Mouse (Mus musculus) adrenal gland, adult 8-10 months (tissue): ENCODE measurements around the gene Chga. TPM values are rescaled to one million over a fixed set of nuclear protein-coding genes. Genes with fewer than 3 reads are reported as not detected.

ENCODE experiments used
- DNase-seq: peaks from one replicate; pipeline ENCODE4 v3.0.0; 2022
- total RNA-seq, 4 experiments: library from RNA; stranded (reverse); gene quantifications; 2 replicates each; pipeline ENCODE4 v1.2.4; 2022

Chga gene
- total RNA-seq, 4 experiments from 2014 or later: 2,246 to 2,701 (median 2,550) TPM

- DNase-seq: no peak
Measured at GRCm38 (mm10) chr12:102565086-102565485, 10.3 kb downstream of the Chga start.

- no peak for DNase-seq
Measured at GRCm38 (mm10) chr12:102566951-102567350, 12.2 kb downstream of the Chga start.

DNA sequence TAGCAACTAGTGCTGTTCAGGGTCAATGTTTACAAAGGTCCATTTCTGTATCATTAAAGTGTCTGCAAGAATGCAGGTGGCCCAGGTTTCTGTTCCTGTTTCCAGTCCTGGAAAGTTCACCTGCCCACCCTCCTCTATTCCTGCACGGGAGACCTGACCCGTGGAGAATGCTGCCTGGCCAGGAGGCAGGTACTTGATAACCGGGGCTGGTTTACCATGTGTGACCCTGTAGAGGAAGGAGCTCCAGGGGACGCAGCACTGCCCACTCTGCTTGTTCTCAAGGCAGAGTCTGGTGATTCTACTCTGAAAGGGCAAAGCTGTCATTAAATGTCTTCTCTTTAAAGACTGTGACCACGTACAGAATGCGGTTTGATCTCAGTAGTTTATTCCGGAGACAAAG is 13.4 kb downstream of the Chga start:
- DNase-seq: no peak

GRCm38 (mm10) chr12:102570111-102570510 is 15.3 kb downstream of the Chga start:
- no peak for DNase-seq

DNA sequence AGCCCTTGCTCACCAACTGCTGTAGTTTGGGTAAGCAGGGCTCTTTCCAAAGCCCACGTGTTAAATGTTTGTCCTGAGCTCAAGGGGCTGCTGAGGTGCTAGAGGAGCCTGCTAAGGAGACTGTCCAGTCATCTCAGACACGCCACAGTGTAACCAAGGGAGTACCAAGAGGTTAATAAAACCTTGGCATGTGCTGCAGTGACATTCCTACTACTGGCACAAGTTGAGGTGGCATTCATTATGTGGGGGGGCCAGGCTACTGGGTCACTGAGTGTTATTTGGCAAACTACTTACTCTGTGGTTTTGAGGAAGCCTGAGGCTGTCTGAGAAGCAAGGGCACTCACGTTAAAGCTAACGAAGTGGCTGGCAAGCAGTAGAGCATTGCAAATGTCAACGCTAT is 16.0 kb downstream of the Chga start:
- DNase-seq: no peak

DNA sequence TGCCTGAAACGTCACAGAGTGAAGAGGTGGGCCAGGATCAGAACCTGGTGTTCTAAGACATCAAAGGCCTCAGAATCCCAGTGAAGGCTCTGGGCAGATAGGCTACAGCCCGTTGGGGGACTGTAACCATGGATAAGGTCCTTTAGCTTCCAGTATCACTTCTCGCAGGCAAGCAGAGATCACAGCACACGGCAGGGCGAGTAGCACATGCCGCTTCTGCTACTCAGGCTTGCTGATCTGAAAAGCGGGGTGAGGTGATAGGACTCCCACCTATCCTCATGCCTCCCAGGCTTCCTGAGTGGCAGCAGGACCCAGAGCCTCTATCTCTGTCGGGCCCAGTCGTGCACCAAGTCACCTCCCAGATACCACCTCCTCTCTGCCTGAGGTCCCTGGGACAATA is 16.9 kb downstream of the Chga start:
- DNase-seq: no peak

DNA sequence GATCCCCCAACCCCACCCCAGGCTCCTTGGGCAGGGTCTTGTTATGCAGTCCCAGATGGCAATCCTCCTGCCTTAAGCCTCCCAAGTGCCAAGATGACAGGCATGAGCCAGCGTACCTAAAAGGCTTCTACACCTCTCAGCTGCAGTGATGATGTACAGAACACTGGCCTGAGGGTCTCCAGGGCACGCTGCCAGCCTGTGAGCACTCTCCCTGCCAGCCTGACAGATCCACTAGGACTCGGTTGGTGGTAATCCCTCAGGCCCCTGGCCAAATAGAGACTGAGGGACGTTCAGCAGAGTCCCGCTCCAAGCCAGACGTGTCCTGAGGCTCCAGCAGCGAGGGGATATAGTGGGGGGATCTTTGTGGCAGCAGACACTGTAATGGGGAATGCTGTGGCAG is 18.3 kb downstream of the Chga start:
- DNase-seq: no peak

- DNase-seq: no peak
Measured at GRCm38 (mm10) chr12:102575541-102576329, 21.0 kb downstream of the Chga start.

DNA sequence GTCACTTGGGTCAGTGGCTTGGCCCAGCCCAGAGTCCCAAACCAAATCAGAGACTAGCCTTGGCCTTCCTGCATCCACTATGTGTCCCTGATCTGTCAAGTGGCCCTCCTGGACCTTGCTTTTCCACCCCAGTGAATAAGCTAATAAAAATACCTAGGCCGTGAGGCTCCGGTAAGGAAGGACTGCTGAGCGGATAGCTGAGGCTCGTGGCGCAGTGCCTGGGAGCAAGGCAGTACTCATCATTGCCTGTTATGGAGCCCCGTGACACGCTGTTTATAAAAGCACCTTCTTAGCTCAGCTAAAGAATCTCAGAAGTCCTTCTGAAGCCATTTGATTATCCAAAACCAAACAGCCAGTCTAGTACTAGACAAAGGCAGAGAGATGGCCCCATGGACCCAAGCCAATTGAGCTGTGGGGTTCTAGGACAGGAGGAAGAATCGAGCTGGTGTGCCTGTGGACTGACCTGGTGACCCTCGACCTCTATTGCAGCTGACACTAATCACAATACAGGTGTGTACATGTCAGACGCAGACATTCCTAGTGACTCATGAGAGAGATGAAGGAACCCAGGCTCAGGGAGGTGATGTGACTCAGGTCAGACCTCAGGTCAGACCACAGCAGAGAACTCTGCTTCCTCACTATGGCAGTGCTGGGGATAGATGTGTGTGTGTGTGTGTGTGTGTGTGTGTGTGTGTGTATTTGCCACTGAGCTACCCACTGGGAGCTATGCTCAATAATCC is 22.1 kb downstream of the Chga start:
- no peak for DNase-seq

DNA sequence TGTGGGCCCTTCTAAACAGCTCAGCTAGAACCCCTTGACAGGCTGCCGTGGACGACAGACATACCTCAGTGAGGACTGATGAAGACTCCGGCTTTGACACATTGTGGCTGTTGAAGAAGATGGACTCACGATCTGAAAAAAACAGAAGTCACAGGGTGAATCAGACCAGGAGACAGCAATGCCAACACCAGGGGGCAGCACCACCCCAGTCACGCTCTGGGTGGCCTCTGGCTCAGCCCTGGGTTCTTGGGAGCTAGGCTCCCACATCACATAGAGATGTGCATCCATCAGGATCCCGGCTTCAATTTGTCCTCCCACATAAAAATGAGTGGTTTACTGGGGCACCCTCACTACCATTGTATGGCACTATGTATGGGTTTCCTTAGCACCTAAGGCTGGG is 24.3 kb downstream of the Chga start:
- DNase-seq: no peak

DNA sequence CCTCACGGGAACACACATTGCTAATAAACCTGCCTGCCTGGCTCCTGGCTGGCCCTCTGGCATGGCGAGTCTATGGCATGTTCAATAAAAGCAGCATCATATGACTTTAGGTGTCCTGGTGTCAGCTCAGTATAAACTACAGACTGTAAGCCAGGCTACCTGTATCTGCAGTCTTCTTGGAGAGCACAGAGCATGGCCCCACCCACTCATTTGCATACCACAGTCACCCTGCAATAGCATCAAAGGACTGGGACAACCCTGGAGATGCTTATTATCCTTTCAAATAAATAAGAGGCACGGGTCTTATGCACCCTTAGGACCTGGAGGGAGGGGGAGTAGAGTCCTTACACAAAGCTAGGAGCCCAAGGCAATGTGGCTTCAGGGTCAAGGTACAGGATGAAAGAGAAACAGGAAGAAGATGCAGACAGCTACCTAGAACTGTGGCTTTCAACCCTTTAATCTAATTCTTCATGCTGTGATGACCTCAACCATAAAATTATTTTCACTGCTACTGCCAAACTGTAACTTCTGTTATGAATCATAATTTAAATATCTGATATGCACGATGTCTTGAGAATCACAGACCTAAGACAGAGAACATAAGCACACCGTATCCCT is 26.9 kb downstream of the Chga start:
- no peak for DNase-seq

- no peak for DNase-seq
Measured at GRCm38 (mm10) chr12:102582441-102582840, 27.7 kb downstream of the Chga start.

- no peak for DNase-seq
Measured at GRCm38 (mm10) chr12:102585390-102585789, 30.6 kb downstream of the Chga start.

- no peak for DNase-seq
Measured at GRCm38 (mm10) chr12:102586286-102586881, 31.6 kb downstream of the Chga start.

DNA sequence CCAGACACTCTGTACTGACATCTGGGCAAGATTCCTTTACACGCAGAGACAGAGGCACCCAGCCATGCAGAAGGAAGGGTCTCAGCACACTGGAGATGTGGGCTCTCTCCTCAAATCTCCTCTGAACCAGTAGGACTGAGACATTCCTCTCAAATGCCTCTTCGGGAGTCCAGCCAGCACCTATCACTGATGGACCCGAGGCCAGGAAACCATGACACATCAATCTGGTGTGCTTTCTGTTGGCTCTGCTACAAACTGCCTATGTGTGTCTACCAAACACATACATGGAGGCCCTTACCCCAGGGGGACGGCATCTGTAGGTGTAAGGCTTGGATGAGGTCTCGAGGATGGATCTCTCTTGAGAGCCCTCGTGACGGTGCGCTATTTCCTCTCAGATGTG is 32.3 kb downstream of the Chga start:
- no peak for DNase-seq

DNA sequence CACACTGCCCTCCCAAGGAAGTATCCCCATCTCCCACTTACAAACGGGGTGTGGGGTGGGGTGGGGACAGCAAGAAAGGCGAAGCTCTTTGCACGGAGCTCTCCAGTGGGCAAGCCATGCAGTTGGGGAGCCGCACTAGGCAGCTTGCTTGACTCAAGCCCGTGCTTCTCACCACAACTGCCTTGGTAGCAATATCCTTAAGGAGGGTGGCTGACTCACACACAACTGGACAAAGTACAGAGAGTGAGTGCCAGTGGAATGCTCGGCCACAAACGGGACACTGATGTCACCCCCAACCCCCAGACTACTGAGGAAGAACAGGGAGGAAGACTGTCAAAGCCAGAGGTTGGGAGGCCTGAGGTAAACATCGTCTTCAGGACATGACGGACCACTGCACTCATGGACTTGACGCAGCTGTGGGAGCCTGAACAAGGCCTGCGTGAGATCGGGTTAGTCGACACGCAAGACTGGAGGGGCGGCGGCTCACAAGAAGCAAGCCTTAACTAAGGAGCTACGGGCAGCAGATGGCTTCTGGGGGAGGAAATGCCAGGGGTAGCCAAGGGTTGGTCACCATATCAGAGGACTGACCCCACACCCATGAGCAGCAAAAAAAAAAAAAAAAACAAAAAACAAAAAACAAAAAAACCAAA is 36.1 kb downstream of the Chga start:
- no peak for DNase-seq

DNA sequence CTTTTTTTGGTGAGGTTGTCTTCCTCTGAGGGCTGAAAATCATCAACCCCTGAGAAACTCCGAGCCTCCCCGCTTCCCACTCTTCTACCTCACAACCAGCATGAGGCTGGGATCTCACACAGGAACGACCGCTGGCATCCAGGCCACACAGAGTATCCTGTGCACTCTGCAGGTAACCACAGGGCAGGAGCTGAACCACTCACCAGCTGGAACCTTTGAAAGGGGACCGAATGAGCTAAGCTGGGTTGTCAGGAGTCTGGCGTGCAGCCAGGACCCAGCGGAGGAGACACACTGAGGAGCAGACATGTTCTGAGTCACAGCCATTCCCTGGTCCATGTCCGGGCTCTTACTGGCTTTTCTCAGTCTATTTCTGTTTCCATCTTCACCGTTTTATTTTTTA is 38.9 kb downstream of the Chga start:
- no peak for DNase-seq

- DNase-seq: no peak
Measured at GRCm38 (mm10) chr12:102594627-102595026, 39.9 kb downstream of the Chga start.

- DNase-seq: no peak
Measured at GRCm38 (mm10) chr12:102596410-102596809, 41.6 kb downstream of the Chga start.

DNA sequence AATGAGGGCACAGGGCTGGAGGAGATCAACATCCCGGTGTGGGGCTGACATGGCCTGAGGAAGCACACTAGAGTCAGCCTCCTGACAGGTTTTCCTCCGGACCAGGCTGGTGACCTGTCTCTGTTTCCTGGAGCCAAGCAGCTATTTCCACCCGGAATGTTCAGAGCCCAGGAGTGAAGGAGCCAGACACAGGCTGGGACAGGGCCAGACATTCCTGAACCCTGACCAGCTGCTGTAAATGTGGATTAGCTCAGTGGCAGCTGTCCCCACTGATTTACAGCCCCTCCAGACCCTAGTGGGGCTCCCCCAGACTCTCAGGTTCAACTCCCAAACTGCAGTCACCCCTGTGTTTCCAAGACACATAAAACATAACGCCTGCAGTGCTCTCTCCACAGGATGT is 42.7 kb downstream of the Chga start:
- DNase-seq: no peak

- DNase-seq: no peak
Measured at GRCm38 (mm10) chr12:102598535-102598934, 43.8 kb downstream of the Chga start.

DNA sequence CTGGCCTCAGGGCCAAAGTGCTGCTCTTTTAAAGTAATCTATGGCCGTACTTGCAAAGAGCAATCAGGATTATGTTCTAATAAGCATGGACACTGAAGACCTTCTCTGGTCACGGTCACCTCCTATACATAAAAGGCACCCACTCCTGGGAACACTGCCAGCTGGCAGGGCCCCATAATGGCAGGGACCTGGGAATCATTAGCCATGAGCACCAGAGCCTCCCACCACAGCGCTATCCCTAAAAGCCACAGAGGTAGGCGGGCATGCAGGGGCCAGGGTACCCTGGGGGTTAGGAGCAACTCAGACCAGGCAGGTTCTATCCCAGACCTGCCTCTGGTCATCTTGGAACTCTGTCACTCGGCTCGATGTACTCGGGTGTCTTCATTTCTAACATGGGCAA is 45.0 kb downstream of the Chga start:
- DNase-seq: no peak

GRCm38 (mm10) chr12:102600345-102600744 is 45.6 kb downstream of the Chga start:
- no peak for DNase-seq
